Mouse (Mus musculus): Measurements from ENCODE around the gene Yif1b.
"Not testable (repeated sequence)": the region's sequence is repeated elsewhere in the genome, so short reads cannot be mapped to it uniquely, and the experiment has no call there.

Yif1b gene

GRCm38 (mm10) chr7:29238019-29238967 is at the start of gene Yif1b:
TSS of gene Yif1b (plus strand) at chr7:29238329.
- DNase-seq: peak; percentile 99

GRCm38 (mm10) chr7:29194230-29194629 is 43.9 kb upstream of the Yif1b start:
- not testable (repeated sequence) for DNase-seq

GRCm38 (mm10) chr7:29202577-29202976 is 35.6 kb upstream of the Yif1b start:
- peak; percentile 38 for DNase-seq

- peak; percentile 43 for DNase-seq
Observed at GRCm38 (mm10) chr7:29211013-29211412, 27.1 kb upstream of the Yif1b start.

- peak; percentile 89 for DNase-seq
Observed at GRCm38 (mm10) chr7:29211415-29212198, 26.5 kb upstream of the Yif1b start.

- no peak for DNase-seq
Observed at GRCm38 (mm10) chr7:29212199-29212765, 25.8 kb upstream of the Yif1b start.

GRCm38 (mm10) chr7:29212775-29213560 is 25.2 kb upstream of the Yif1b start:
- not testable (repeated sequence) for DNase-seq

- no peak for DNase-seq
Observed at GRCm38 (mm10) chr7:29213675-29214082, 24.4 kb upstream of the Yif1b start, which contains the start of gene Catsperg1. TSS of gene Catsperg1 (minus strand) at chr7:29214035.

- no peak for DNase-seq
Observed at GRCm38 (mm10) chr7:29214236-29214635, 23.9 kb upstream of the Yif1b start.

- no peak for DNase-seq
Observed at GRCm38 (mm10) chr7:29214846-29215245, 23.3 kb upstream of the Yif1b start.

GRCm38 (mm10) chr7:29224756-29225394 is 13.3 kb upstream of the Yif1b start:
- peak; percentile 29 for DNase-seq

GRCm38 (mm10) chr7:29225520-29225919 is 12.6 kb upstream of the Yif1b start:
- no peak for DNase-seq

- DNase-seq: no peak
Observed at GRCm38 (mm10) chr7:29228202-29228601, 9.9 kb upstream of the Yif1b start.

- DNase-seq: no peak
Observed at GRCm38 (mm10) chr7:29230560-29230959, 7.6 kb upstream of the Yif1b start.

- DNase-seq: no peak
Observed at GRCm38 (mm10) chr7:29231517-29231916, 6.6 kb upstream of the Yif1b start.

GRCm38 (mm10) chr7:29232247-29233013 is 5.7 kb upstream of the Yif1b start, which contains the start of gene Kcnk6:
TSS of gene Kcnk6 (minus strand) at chr7:29232515.
- peak; percentile 33 for DNase-seq

GRCm38 (mm10) chr7:29233745-29234144 is 4.4 kb upstream of the Yif1b start:
- DNase-seq: no peak

GRCm38 (mm10) chr7:29234661-29235060 is 3.5 kb upstream of the Yif1b start:
- no peak for DNase-seq

GRCm38 (mm10) chr7:29236593-29236992 is 1.5 kb upstream of the Yif1b start:
- DNase-seq: no peak

GRCm38 (mm10) chr7:29237596-29237995 is 533 bp upstream of the Yif1b start:
- peak; percentile 37 for DNase-seq
